Mouse (Mus musculus): ENCODE results near the gene Pgf.

Pgf gene

GRCm38 (mm10) chr12:85196191-85196590 lies 18.6 kb upstream of the Pgf start:
- CTCF ChIA-PET, result no interaction called here

GRCm38 (mm10) chr12:85195086-85195485 lies 17.5 kb upstream of the Pgf start:
- ChIA-PET POLR2A (interaction anchor here in 3 of 4 experiments (0.6 to 1.6 kb wide), 4 partner anchors 14 to 454 kb away, joined by 3 to 5 read pairs (median 4); no protein-coding TSS in a partner anchor), CTCF (interaction anchor here in 1 of 4 experiments (0.6 kb wide), 1 partner anchor 9 kb away, joined by 6 read pairs; no protein-coding TSS in a partner anchor)

More at GRCm38 (mm10) chr12:85196191-85196590, 18.6 kb upstream of the Pgf start:
- POLR2A ChIA-PET, result interaction anchor here in 2 of 4 experiments (0.6 to 1.6 kb wide), 2 partner anchors 13 to 956 kb away, joined by 3 to 5 read pairs; no protein-coding TSS in a partner anchor

GRCm38 (mm10) chr12:85194623-85195018 lies 17.0 kb upstream of the Pgf start:
- ChIA-PET POLR2A (interaction anchor here in 2 of 4 experiments (0.8 to 1.6 kb wide), 3 partner anchors 14 to 102 kb away, joined by 3 to 5 read pairs (median 4); no protein-coding TSS in a partner anchor), CTCF (interaction anchor here in 1 of 4 experiments (0.6 kb wide), 1 partner anchor 10 kb away, joined by 6 read pairs; no protein-coding TSS in a partner anchor)

- ChIA-PET POLR2A (interaction anchor here in 3 of 4 experiments (1.0 to 1.3 kb wide), 4 partner anchors 11 to 98 kb away, joined by 3 to 4 read pairs (median 3); partner anchors contain the start of gene Eif2b2 (in 1 of the 3)), CTCF (interaction anchor here in 2 of 4 experiments (0.6 to 1.0 kb wide), 3 partner anchors 8 to 236 kb away, joined by 3 to 4 read pairs (median 3); no protein-coding TSS in a partner anchor)
Observed at GRCm38 (mm10) chr12:85193923-85194622, 16.5 kb upstream of the Pgf start.

GRCm38 (mm10) chr12:85193146-85193545 lies 15.6 kb upstream of the Pgf start:
- ChIA-PET CTCF (interaction anchor here in 2 of 4 experiments (1.0 kb wide), 3 partner anchors 9 to 51 kb away, joined by 3 read pairs; no protein-coding TSS in a partner anchor), POLR2A (interaction anchor here in 3 of 4 experiments (0.6 to 1.4 kb wide), 9 partner anchors 12 to 560 kb away, joined by 3 to 10 read pairs (median 3); partner anchors contain the start of genes Eif2b2 (in 1 of the 3) and Pgf (in 1 of the 3))

- POLR2A ChIA-PET, result interaction anchor here in 2 of 4 experiments (0.6 to 1.4 kb wide), 7 partner anchors 8 to 42 kb away, joined by 3 to 4 read pairs (median 3); partner anchors contain the start of genes Pgf (in 1 of the 2) and Rps6kl1 (in 1 of the 2)
Observed at GRCm38 (mm10) chr12:85192461-85193108, 15.0 kb upstream of the Pgf start.

GRCm38 (mm10) chr12:85190290-85190689 lies 12.7 kb upstream of the Pgf start:
- POLR2A ChIA-PET, result interaction anchor here in 2 of 4 experiments (0.6 to 1.4 kb wide), 6 partner anchors 11 to 322 kb away, joined by 3 to 4 read pairs (median 3); no protein-coding TSS in a partner anchor
- CTCF ChIA-PET, result interaction anchor here (0.5 to 1.2 kb wide), 5 partner anchors 92 to 314 kb away, joined by 3 to 8 read pairs (median 5); partner anchors contain the start of gene Ltbp2 (in 1 of the 4)

More at GRCm38 (mm10) chr12:85192461-85193108, 15.0 kb upstream of the Pgf start:
- CTCF ChIA-PET, result interaction anchor here in 2 of 4 experiments (1.0 kb wide), 2 partner anchors 24 to 50 kb away, joined by 3 read pairs; no protein-coding TSS in a partner anchor

GRCm38 (mm10) chr12:85186361-85186760 lies 8.8 kb upstream of the Pgf start:
- POLR2A ChIA-PET, result interaction anchor here in 1 of 4 experiments (1.2 kb wide), 1 partner anchor 101 kb away, joined by 5 read pairs; the partner anchor contains the start of genes Acyp1 and Zc2hc1c
- CTCF ChIA-PET, result interaction anchor here in 2 of 4 experiments (1.2 to 1.6 kb wide), 2 partner anchors 16 to 17 kb away, joined by 3 to 4 read pairs; no protein-coding TSS in a partner anchor

- CTCF ChIA-PET, result interaction anchor here in 2 of 4 experiments (1.2 to 1.6 kb wide), 2 partner anchors 16 kb away, joined by 3 to 4 read pairs; no protein-coding TSS in a partner anchor
- POLR2A ChIA-PET, result interaction anchor here in 2 of 4 experiments (1.2 to 1.3 kb wide), 3 partner anchors 16 to 102 kb away, joined by 3 to 5 read pairs (median 3); partner anchors contain the start of genes Acyp1 (in 1 of the 2), Mlh3 (in 1 of the 2) and Zc2hc1c (in 1 of the 2)
Observed at GRCm38 (mm10) chr12:85185810-85186209, 8.2 kb upstream of the Pgf start.

GRCm38 (mm10) chr12:85184118-85184517 lies 6.5 kb upstream of the Pgf start:
- CTCF ChIA-PET, result interaction anchor here in 2 of 4 experiments (0.6 to 1.4 kb wide), 2 partner anchors 7 to 363 kb away, joined by 4 read pairs; partner anchors contain the start of gene Pgf (in 1 of the 2)
- POLR2A ChIA-PET, result no interaction called here

GRCm38 (mm10) chr12:85182898-85183297 lies 5.3 kb upstream of the Pgf start:
- ChIA-PET POLR2A (interaction anchor here in 1 of 4 experiments (0.6 kb wide), 1 partner anchor 344 kb away, joined by 3 read pairs; no protein-coding TSS in a partner anchor), CTCF (interaction anchor here in 1 of 4 experiments (0.6 kb wide), 2 partner anchors 120 to 124 kb away, joined by 3 to 4 read pairs; no protein-coding TSS in a partner anchor)

- ChIA-PET POLR2A (interaction anchor here in 1 of 4 experiments (0.6 to 0.7 kb wide), 5 partner anchors 42 to 289 kb away, joined by 3 to 4 read pairs (median 3); no protein-coding TSS in a partner anchor), CTCF (interaction anchor here in 1 of 4 experiments (0.7 kb wide), 1 partner anchor 40 kb away, joined by 3 read pairs; no protein-coding TSS in a partner anchor)
Observed at GRCm38 (mm10) chr12:85182345-85182643, 4.7 kb upstream of the Pgf start.

GRCm38 (mm10) chr12:85181475-85182344 lies 4.1 kb upstream of the Pgf start:
- ChIA-PET POLR2A (interaction anchor here in 1 of 4 experiments (0.6 to 1.4 kb wide), 7 partner anchors 22 to 1020 kb away, joined by 3 to 4 read pairs (median 3); no protein-coding TSS in a partner anchor), CTCF (interaction anchor here in 2 of 4 experiments (0.5 to 0.7 kb wide), 3 partner anchors 41 to 503 kb away, joined by 3 to 5 read pairs (median 3); no protein-coding TSS in a partner anchor)

- CTCF ChIA-PET, result interaction anchor here in 1 of 4 experiments (0.7 to 1.1 kb wide), 2 partner anchors 9 to 296 kb away, joined by 3 read pairs; no protein-coding TSS in a partner anchor
- POLR2A ChIA-PET, result no interaction called here
Observed at GRCm38 (mm10) chr12:85178294-85178693, 704 bp upstream of the Pgf start.

GRCm38 (mm10) chr12:85176846-85177523 lies 605 bp downstream of the Pgf start:
- CTCF ChIA-PET, result interaction anchor here (0.6 to 2.3 kb wide), 9 partner anchors 7 to 129 kb away, joined by 3 to 8 read pairs (median 3); partner anchors contain the start of gene Rps6kl1 (in 1 of the 4)

More at GRCm38 (mm10) chr12:85176846-85177523, 605 bp downstream of the Pgf start:
- POLR2A ChIA-PET, result interaction anchor here in 3 of 4 experiments (0.6 to 4.3 kb wide), 25 partner anchors 11 to 410 kb away, joined by 3 to 16 read pairs (median 4); partner anchors contain the start of genes Rps6kl1 (in 3 of the 3), Eif2b2 (in 2 of the 3), Acyp1 (in 1 of the 3) and Mlh3 (in 1 of the 3)

All from embryonic stem cell, embryonic (primary cell).